Mouse (Mus musculus): ENCODE data around the gene Ndufv3.

DNA sequence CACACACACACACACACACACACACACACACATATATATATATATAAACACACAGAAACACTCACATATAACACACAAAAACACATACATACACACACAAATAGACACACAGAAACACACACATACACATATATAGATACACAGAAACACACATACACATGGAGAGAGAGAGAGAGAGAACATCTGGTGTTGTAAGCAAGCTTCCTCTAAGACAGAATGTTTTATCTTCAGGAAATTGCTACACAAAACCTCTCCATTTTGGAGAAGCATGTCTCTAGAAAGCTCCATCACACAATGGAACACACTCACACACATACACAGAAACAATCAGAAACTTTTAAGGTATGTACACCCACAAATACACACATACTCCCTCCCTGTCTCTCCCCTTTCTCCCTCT lies 28.6 kb upstream of the Ndufv3 start:
- no peak for TF ChIP-seq GATA1 (IDR thresholded peaks at IDR 0.05; ENCODE audit: low read length)
- no peak for TF ChIP-seq TAL1 (IDR thresholded peaks at IDR 0.05; ENCODE audit: low read length)
